Mouse (Mus musculus): ENCODE measurements around the gene Fsip2.

Fsip2 gene

GRCm38 (mm10) chr2:82943472-82943871 is at the start of gene Fsip2:
Gene Fsip2 (plus strand): TSS chr2:82943634.
- no peaks in the 10 kb centered on the region for H3K36me3 ChIP-seq (ENCODE audit: control insufficient read depth, insufficient read depth, low read length, poor library complexity, severe bottlenecking)
- DNase-seq (ENCODE audit: low read depth, low spot score) = no peak

GRCm38 (mm10) chr2:82963443-82963842 is 20.0 kb downstream of the Fsip2 start:
- H3K36me3 ChIP-seq (ENCODE audit: control insufficient read depth, insufficient read depth, low read length, poor library complexity, severe bottlenecking) = no peaks in the 10 kb centered on the region
- no peaks in the 10 kb centered on the region for H3K27me3 ChIP-seq (ENCODE audit: control insufficient read depth, insufficient read depth, low read length, poor library complexity, severe bottlenecking)
- no peak for DNase-seq (ENCODE audit: low read depth, low spot score)

More at GRCm38 (mm10) chr2:82943472-82943871, at the start of gene Fsip2:
- no peaks in the 10 kb centered on the region for H3K27me3 ChIP-seq (ENCODE audit: control insufficient read depth, insufficient read depth, low read length, poor library complexity, severe bottlenecking)

- no peak for DNase-seq (ENCODE audit: low read depth, low spot score)
- H3K36me3 ChIP-seq (ENCODE audit: control insufficient read depth, insufficient read depth, low read length, poor library complexity, severe bottlenecking) = no peaks in the 10 kb centered on the region
- H3K27me3 ChIP-seq (ENCODE audit: control insufficient read depth, insufficient read depth, low read length, poor library complexity, severe bottlenecking) = no peaks in the 10 kb centered on the region
Measured at GRCm38 (mm10) chr2:83025853-83026252, 82.4 kb downstream of the Fsip2 start.

- no peak for DNase-seq (ENCODE audit: low read depth, low spot score)
- Histone ChIP-seq H3K36me3 (ENCODE audit: control insufficient read depth, insufficient read depth, low read length, poor library complexity, severe bottlenecking) (no peaks in the 10 kb centered on the region), H3K27me3 (ENCODE audit: control insufficient read depth, insufficient read depth, low read length, poor library complexity, severe bottlenecking) (no peaks in the 10 kb centered on the region)
Measured at GRCm38 (mm10) chr2:83052914-83053690, 109.7 kb downstream of the Fsip2 start.
